ENCODE assay signal across 19 mouse cellular contexts in the genomic region with DNA sequence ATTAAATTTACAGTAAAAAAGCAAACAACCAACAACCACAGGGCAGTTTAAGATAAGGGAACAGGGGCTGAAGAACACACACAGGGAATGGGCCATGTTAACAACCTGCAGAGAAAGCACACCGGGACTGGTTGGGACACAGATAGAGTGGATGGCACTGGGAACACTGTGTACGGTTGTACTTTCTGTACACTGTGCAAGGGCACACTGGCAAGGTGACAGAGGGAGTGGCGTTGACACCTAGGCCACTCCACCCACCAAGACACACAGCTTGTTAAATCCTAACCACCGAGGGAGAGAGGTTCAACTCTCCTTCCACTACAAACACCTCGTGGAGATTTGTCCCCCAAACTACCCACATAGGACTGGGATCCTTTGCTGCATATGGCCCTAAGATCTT.
DNase-seq lines count a peak whose midpoint lies in the region; ATAC-seq and TF ChIP-seq lines count a peak whose summit lies in the region.
"Had no signal": no experiment of that assay in that cellular context is flagged by ENCODE, and none has a peak within 500 bp of the region (broad histone marks: within the 10 kb centered on the region; RNA-seq: fewer than 3 reads in every experiment).

No protein-coding gene starts in this region.

- no peak overlapping the region for H3K9ac ChIP-seq in heart, postnatal 0 days (replicated peaks; ENCODE audit: low read depth, low read length)
- H3K9ac ChIP-seq in liver, adult 2 months (ENCODE audit: low read depth, low read length), result no peak overlapping the region
- H3K9ac ChIP-seq: forebrain, embryonic 13.5 days; hindbrain, embryonic 14.5 days; limb, embryonic 12.5 days; liver, embryonic 15.5 days had no signal

- no peak overlapping the region for H3K4me3 ChIP-seq in heart, postnatal 0 days (ENCODE audit: low read depth, low read length)
- no peak overlapping the region for H3K4me3 ChIP-seq in liver, adult 2 months (ENCODE audit: insufficient read depth, low read depth, low read length)
- H3K4me3 ChIP-seq: erythroblast, embryonic 14.5 days; forebrain, embryonic 13.5 days; limb, embryonic 12.5 days; liver, embryonic 15.5 days; midbrain, embryonic 10.5 days had no signal

- no peaks in the 10 kb centered on the region for H3K27me3 ChIP-seq in heart, postnatal 0 days (ENCODE audit: control insufficient read depth, insufficient read depth, low read length)
- no peaks in the 10 kb centered on the region for H3K27me3 ChIP-seq in liver, adult 2 months (ENCODE audit: control insufficient read depth, insufficient read depth, low read length)
- H3K27me3 ChIP-seq: liver, embryonic 15.5 days had no signal

- 57% methylated on average over 5 of the region's 5 CpGs for WGBS in heart, postnatal 0 days
- WGBS in liver, adult 2 months, result 23% methylated on average over 5 of the region's 5 CpGs

- peak; percentile 24; the same call in 1 of the 2 replicates for ATAC-seq in heart, postnatal 0 days (ENCODE audit: insufficient read depth, low read depth)
- ATAC-seq: forebrain, embryonic 13.5 days had no signal

- DNase-seq in heart, postnatal 0 days (ENCODE audit: low spot score), result no peak
- DNase-seq in heart, postnatal 4 days, result no peak
- peak; percentile 95 for DNase-seq in liver, adult 2 months (ENCODE audit: extremely low read depth, low read depth, low spot score)
- DNase-seq in liver, result no peak
- peak; percentile 22 for DNase-seq in thymus, postnatal 4 days
- DNase-seq in thymus, postnatal 36 days, result no peak
- no peak for DNase-seq in right cerebral cortex, postnatal 25 days
- DNase-seq: cerebellum, adult 8-10 months; gastrocnemius, postnatal 10 days; kidney, postnatal 14 days; lung, postnatal 14 days; thymus, adult 18-20 months had no signal

- TF ChIP-seq POLR2A in liver, adult 2 months (IDR thresholded peaks at IDR 0.05; ENCODE audit: extremely low read depth, insufficient read depth, low read length), result no peak

- H3K9me3 ChIP-seq in heart, postnatal 0 days (replicated peaks; ENCODE audit: control insufficient read depth, low read length), result no peaks in the 10 kb centered on the region
- H3K9me3 ChIP-seq: forebrain, embryonic 13.5 days; limb, embryonic 12.5 days; liver, embryonic 15.5 days; midbrain, embryonic 10.5 days had no signal

- H3K27ac ChIP-seq in heart, postnatal 0 days (ENCODE audit: low read depth), result no peak overlapping the region
- peak overlapping the region; percentile 64 for H3K27ac ChIP-seq in liver, adult 2 months (replicated peaks; ENCODE audit: insufficient read depth, low read depth, low read length)
- H3K27ac ChIP-seq: forebrain, embryonic 13.5 days; hindbrain, embryonic 14.5 days; limb, embryonic 12.5 days; liver, embryonic 15.5 days; midbrain, embryonic 10.5 days had no signal

- H3K79me2 ChIP-seq in liver, adult 2 months (ENCODE audit: control insufficient read depth, insufficient read depth, low read length), result peaks cover 9% of the 10 kb centered on the region; the same call in 1 of the 2 replicates

- peaks cover 44% of the 10 kb centered on the region for H3K36me3 ChIP-seq in heart, postnatal 0 days (replicated peaks; ENCODE audit: control insufficient read depth, insufficient read depth, low read length)
- H3K36me3 ChIP-seq in liver, adult 2 months (ENCODE audit: control insufficient read depth, insufficient read depth, low read length), result peaks cover 39% of the 10 kb centered on the region

- H3K4me2 ChIP-seq in heart, postnatal 0 days (ENCODE audit: low read depth, low read length), result no peak overlapping the region
- H3K4me2 ChIP-seq: forebrain, embryonic 13.5 days; heart, embryonic 11.5 days; hindbrain, embryonic 14.5 days; limb, embryonic 12.5 days; liver, embryonic 15.5 days had no signal

- H3K4me1 ChIP-seq in heart, postnatal 0 days (ENCODE audit: control insufficient read depth, insufficient read depth), result 0 out of 2 replicates have a peak, but pooled peaks cover 16% of the 10 kb centered on the region
- peaks cover 29% of the 10 kb centered on the region for H3K4me1 ChIP-seq in liver, adult 2 months (ENCODE audit: control insufficient read depth, insufficient read depth, low read length)

- no peak for TF ChIP-seq CTCF in heart, postnatal 0 days (IDR thresholded peaks at IDR 0.05; ENCODE audit: low read depth)
- no peak for TF ChIP-seq CTCF in liver, adult 2 months (IDR thresholded peaks at IDR 0.05; ENCODE audit: low read depth, low read length)

- no peak for TF ChIP-seq EP300 in heart, postnatal 0 days (IDR thresholded peaks at IDR 0.05; ENCODE audit: low read depth)

Comparison
In these comparisons a context has a peak if more than half of its experiments do, and no peak if none do; other contexts are left out.
1. DNase-seq: peak in liver, adult 2 months (single experiment) and thymus, postnatal 4 days (single experiment); none in heart, postnatal 0 days (single experiment), heart, postnatal 4 days (single experiment), liver (single experiment), thymus, postnatal 36 days (0 of 2) and right cerebral cortex, postnatal 25 days (single experiment).